Mouse (Mus musculus): ENCODE data around the gene Tcirg1.

Tcirg1 gene

DNA sequence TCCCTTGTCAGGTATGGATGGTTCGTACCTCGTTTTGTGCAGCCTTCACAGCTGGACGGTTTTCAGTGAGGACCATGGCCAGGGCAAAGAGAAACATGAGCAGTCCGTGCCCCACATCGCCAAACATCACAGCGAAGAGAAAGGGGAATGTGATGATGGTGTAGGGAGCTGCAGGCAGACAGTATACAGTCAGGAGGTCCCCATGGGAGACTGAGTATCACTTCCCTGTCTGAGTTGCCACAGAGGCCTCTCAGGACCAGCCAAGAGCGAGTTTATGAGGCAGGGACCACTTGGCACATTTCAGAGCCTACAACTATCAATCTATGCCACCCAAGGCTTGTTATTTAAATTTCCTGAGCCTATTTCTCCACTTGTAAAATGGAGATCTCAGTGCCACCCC, 8.0 kb downstream of the Tcirg1 start:
- in situ Hi-C loops (cut with MboI, MseI), result no loop called here

DNA sequence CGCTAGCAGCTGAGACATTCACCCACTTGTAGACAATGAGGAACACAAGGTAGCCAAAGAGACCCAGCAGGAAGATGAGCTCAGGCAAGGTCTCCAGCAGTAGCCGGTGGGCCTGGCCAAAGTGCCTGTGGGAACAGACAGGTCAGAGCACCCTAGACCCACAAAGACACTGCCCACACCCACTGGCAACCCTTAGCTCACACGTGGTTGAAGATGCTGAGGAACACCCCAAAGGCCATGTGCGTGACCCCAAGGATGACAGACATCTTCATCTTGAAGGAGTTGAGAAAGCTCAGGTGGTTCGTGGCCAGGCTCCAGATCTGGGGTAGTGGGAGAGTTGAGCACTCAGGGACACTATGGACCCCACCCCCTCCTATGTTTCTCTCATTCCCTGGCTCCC, 9.4 kb downstream of the Tcirg1 start:
- in situ Hi-C loops (cut with MboI, MseI), result no loop called here

DNA sequence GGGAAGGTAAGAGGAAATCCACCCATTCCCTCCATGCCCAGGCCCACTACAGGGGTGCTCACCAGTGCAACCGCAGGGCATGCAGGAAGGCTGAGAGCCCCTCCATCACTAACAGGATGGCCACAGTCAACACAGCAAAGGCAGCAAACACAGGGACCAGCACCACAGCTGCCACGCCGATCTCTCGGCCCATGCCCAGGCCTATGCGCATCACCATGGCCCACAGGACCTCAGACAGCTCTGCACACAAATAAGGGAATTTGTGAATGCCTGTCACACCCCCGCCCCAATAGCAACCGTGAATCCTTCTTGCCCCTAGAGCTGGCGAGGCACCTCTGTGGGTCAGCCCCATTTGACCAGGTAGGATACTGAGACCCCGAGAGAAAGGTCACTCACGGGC, 10.7 kb downstream of the Tcirg1 start:
- in situ Hi-C loops (cut with MboI, MseI), result no loop called here

- in situ Hi-C loops (cut with MboI, MseI), result no loop called here
Observed at GRCm38 (mm10) chr19:3895171-3895631, 11.7 kb downstream of the Tcirg1 start.

DNA sequence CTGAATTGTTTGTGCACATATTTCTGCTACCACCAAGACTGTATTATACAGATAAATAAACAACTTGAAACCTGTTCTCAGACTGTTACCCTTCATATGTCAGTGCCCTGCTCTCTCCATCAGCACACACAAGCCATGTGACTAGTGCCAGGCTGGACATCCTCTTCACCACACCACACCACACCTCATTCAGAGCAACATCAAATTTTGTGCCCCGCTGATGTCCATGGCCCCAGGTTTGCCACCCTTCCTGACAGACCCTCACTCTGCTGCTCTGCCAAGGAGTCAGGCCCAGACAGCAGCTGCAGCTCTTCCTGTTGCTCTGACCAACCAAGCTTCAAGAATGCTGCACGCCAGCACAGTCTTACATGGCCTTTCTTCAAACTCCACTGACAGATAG, 12.6 kb downstream of the Tcirg1 start:
- in situ Hi-C loops (cut with MboI, MseI), result no loop called here

GRCm38 (mm10) chr19:3893545-3894116, 13.3 kb downstream of the Tcirg1 start:
- in situ Hi-C loops (cut with MboI, MseI), result no loop called here

DNA sequence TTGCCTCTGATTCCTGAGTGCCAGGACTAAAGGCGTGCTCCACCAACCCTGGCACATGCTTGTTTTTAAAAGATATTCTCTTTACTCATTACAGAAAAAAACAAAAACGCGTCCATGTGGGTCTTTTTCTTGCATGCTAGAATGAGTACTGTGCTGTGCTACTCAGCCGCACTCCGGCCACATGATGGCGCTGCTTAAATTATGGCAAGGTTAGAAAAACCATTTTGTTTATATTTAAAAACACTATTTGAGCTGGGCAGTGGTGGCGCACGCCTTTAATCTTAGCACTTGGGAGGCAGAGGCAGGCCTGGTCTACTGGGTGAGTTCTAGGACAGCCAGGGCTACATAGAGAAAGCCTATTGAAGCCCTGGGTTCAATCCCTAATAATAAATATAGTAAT, 16.8 kb downstream of the Tcirg1 start:
- in situ Hi-C loops (cut with MboI, MseI), result no loop called here

- in situ Hi-C loops (cut with MboI, MseI), result no loop called here
Observed at GRCm38 (mm10) chr19:3889096-3889495, 17.8 kb downstream of the Tcirg1 start.

- in situ Hi-C loops (cut with MboI, MseI), result no loop called here
Observed at GRCm38 (mm10) chr19:3884325-3884990, 22.5 kb downstream of the Tcirg1 start.

- in situ Hi-C loops (cut with MboI, MseI), result no loop called here
Observed at GRCm38 (mm10) chr19:3882214-3882613, 24.7 kb downstream of the Tcirg1 start.

- in situ Hi-C loops (cut with MboI, MseI), result no loop called here
Observed at GRCm38 (mm10) chr19:3880054-3880848, 26.7 kb downstream of the Tcirg1 start.

DNA sequence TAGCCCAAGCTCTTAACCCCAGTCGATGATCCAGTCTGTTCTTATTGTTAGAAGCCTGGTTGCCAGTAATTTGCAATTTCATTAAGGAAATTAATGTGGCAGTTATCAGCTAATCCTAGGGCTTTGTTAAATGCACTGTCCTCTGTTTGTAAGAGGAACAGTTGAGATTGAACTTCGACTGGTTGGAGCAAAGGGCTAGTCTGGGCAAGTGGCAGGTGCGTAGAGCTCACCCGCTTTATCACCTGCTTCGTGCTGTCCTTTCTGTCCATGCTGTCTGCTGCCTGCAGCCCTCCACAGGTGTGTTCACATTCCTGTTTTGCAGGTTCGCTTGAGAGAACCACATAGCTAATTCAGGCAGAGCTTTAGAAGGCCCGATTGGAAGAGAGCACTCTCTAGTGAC, 31.9 kb downstream of the Tcirg1 start:
- in situ Hi-C loops (cut with MboI, MseI), result no loop called here

GRCm38 (mm10) chr19:3872373-3872772, 34.6 kb downstream of the Tcirg1 start:
- in situ Hi-C loops (cut with MboI, MseI), result no loop called here

DNA sequence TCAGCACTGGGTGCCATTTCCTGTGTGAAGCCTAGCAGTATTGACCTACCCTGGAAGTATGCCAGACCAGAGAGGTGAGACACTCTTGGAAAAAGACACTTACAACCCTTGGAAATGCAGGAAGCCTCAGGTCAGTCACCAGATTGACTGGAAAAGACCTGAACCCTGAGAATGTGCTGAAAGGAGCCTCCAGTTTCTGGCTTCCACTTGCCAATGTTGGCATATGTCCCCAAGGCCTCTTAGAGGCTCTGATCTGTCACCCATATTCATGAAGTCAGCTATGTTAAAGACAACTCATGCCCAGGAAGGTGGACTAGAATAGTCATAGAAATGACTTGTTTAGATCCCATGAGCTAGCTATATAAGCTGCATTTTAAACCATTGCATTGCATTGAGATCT, 35.5 kb downstream of the Tcirg1 start:
- in situ Hi-C loops (cut with MboI, MseI), result no loop called here

DNA sequence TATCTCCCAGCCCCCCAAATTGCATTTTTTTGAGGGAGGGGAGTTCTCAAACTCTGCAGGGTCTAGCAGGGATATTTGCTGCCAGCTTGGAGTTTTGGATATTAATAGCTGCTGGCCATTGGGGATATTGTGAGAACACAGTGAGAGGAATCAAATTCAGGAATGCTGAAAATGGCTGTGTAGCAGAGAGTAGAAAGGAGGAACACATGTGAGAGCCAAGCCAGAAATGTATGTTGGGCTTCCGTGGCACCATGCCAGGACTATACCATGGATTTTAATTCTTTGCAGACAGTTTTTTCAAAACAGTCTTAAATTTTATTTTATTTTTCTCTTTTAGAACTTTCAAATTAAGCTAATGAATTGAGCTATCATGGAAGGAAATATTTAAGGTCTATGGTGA, 38.6 kb downstream of the Tcirg1 start:
- in situ Hi-C loops (cut with MboI, MseI), result no loop called here

DNA sequence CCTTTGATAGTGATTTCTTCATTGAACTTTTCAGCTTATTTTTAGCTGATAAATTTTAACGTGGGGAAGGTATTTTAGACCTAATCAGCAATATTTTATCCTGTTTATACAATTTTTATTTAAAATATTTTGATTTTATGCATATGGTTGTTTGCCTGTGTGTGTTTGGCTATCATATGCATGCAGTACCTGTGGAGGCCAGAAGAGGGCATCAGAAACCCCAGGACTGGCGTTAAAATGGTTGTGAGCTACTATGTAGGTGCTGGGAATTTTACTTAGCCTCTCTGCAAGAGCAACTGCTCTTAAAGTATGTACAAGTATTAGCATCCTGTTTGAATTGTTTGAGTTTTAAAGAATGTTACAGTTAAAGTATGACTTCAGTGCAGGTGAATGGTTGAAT, 42.0 kb downstream of the Tcirg1 start:
- in situ Hi-C loops (cut with MboI, MseI), result no loop called here

- in situ Hi-C loops (cut with MboI, MseI), result no loop called here
Observed at GRCm38 (mm10) chr19:3862713-3863112, 44.2 kb downstream of the Tcirg1 start.

GRCm38 (mm10) chr19:3857220-3857619, 49.7 kb downstream of the Tcirg1 start:
- in situ Hi-C loops (cut with MboI, MseI), result no loop called here

- in situ Hi-C loops (cut with MboI, MseI), result no loop called here
Observed at GRCm38 (mm10) chr19:3855601-3856000, 51.3 kb downstream of the Tcirg1 start.

GRCm38 (mm10) chr19:3855091-3855490, 51.8 kb downstream of the Tcirg1 start:
- in situ Hi-C loops (cut with MboI, MseI), result no loop called here

GRCm38 (mm10) chr19:3853891-3854290, 53.0 kb downstream of the Tcirg1 start:
- in situ Hi-C loops (cut with MboI, MseI), result no loop called here

- in situ Hi-C loops (cut with MboI, MseI), result no loop called here
Observed at GRCm38 (mm10) chr19:3853121-3853520, 53.8 kb downstream of the Tcirg1 start.

Measured in T-helper 17 cell (primary cell).